Mouse (Mus musculus): ENCODE measurements around the gene Ttll4. TPM values are rescaled to one million over a fixed set of nuclear protein-coding genes. Genes with fewer than 3 reads are reported as not detected.

The Ttll4 gene
- total RNA-seq, 2 experiments from 2014 or later = 17.3 TPM

DNA sequence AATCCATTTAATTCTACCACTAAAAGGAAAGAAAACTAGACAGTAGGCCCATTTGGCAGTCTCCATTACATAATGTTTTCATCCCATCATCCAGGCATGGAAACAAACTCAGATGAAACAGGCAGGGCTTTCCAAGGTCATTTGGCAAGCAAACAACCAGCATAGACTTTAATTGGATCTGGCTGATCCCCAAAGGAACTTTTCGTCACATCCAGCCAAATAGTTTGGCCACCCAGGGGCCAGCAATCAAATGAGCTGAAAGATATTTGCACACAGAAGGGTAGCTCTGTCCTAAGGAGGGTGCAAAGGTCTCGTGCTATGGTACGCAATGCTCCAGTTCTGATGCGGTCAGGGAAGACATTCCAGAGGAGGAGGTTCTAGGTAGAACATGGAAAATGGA is 89.1 kb downstream of the Ttll4 start:
- DNase-seq = peak in 1 of 2 experiments; percentile 34
- intact Hi-C loops (cut with DNase I) = no loop called here

DNA sequence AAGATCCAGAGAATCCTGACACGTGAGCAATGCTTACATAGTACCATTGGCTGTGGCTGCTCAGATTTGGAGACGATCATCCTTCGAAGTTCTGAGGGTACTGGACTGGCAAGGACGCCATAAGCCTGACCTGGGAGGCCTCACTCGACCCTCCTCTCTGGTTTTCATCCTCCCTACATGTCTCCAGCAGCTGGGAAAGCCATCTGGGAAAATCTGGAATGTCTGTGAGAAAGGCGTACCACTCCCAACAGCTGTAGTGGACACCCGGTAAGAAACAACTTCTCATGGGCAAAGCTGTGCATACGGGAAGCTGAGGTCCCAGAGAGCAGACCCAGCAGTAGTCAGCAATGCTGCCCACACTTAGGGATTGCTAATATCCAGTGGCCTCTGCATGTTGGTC is 90.6 kb downstream of the Ttll4 start:
- DNase-seq = no peak
- intact Hi-C loops (cut with DNase I) = no loop called here

DNA sequence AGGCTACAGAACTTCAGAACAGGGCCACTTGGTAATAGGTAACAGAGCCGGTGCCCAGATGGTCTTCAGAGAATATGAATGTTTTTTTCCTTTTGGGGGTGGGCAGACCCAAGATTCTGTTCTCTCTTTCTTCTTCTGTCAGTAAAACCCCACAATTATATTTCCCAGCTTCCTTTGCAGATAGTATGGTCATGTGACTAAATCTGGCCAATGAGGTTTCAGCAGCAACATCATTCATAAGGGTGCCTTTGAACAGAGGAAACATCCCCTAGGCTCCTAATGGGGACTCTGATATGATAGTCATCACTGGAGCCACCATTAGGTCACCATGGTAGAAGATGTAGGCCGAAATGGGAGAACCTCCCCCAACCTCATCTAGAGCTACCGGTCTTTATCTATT is 91.3 kb downstream of the Ttll4 start:
- no peak for DNase-seq
- intact Hi-C loops (cut with DNase I) = no loop called here

Other genes starting within 250 kb of the Ttll4 start
- 10 to 100 TPM; 20.8 to 22.4 TPM for gene Cnot9, start 155.7 kb upstream of the Ttll4 start, total RNA-seq (2021)
- not detected for gene Plcd4, start 118.9 kb upstream of the Ttll4 start, total RNA-seq (2021)
- 10 to 100 TPM; 13.6 to 18.5 TPM for gene Usp37, start 117.5 kb upstream of the Ttll4 start, total RNA-seq (2021)
- gene Zfp142, start 73.5 kb upstream of the Ttll4 start, total RNA-seq (2021) = 10 to 100 TPM; 12.9 to 13.2 TPM
- gene Bcs1l, start 73.5 kb upstream of the Ttll4 start, total RNA-seq (2021) = 10 to 100 TPM; 20.3 to 24.9 TPM
- gene Rnf25, start 60.3 kb upstream of the Ttll4 start, total RNA-seq (2021) = 10 to 100 TPM; 21.6 to 27.7 TPM
- gene Stk36, start 60.3 kb upstream of the Ttll4 start, total RNA-seq (2021) = 1 to 10 TPM; 1.5 to 2.0 TPM
- 10 to 100 TPM; 10.7 to 11.0 TPM for gene Cyp27a1, start 51.8 kb downstream of the Ttll4 start, total RNA-seq (2021)
- gene Prkag3, start 87.5 kb downstream of the Ttll4 start, total RNA-seq (2021) = 1 to 10 TPM; 1.7 to 2.1 TPM
- under 1 TPM; 0.17 to 0.60 TPM for gene Wnt6, start 110.1 kb downstream of the Ttll4 start, total RNA-seq (2021)
- not detected for gene Wnt10a, start 129.8 kb downstream of the Ttll4 start, total RNA-seq (2021)
- under 1 TPM in 1 of 2 experiments, not detected in 1; 0.12 TPM for gene Cdk5r2, start 193.2 kb downstream of the Ttll4 start, total RNA-seq (2021)
- under 1 TPM in 1 of 2 experiments, not detected in 1; 0.67 TPM for gene Fev, start 223.7 kb downstream of the Ttll4 start, total RNA-seq (2021)
- gene Cryba2, start 231.4 kb downstream of the Ttll4 start, total RNA-seq (2021) = not detected